In the genomic region with DNA sequence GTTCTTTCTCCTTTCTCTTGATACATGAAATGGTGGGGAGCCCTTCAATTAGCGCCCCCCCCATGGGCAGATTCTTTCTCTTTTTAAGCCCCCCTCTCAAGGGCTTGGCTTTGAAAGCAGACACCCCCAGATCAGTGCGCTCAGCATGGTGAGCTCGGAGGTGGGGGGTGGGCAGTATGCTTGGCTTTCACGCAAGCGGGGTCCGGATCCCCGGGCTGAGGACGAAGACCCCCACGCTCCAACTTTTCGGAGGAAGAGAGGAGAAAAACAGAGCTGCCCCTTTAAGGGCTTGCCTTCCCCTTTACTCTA, we compare ENCODE assay signal across 8 mouse cellular contexts. TPM values are rescaled to one million over a fixed set of nuclear protein-coding genes. Genes with fewer than 3 reads are reported as not detected.
DNase-seq lines count a peak whose midpoint lies in the region; ATAC-seq and TF ChIP-seq lines count a peak whose summit lies in the region.

No protein-coding gene starts in this region.

- peak overlapping the region; percentile 86 for H3K27ac ChIP-seq in lung, embryonic 16.5 days (ENCODE audit: low read length)
- peak overlapping the region; percentile 88 for H3K27ac ChIP-seq in forebrain, embryonic 15.5 days (replicated peaks)
- peak overlapping the region; percentile 79 for H3K27ac ChIP-seq in limb, embryonic 15.5 days
- H3K27ac ChIP-seq in small intestine, adult 2 months (ENCODE audit: insufficient read depth, low read depth, low read length), result 0 out of 2 replicates have a peak overlapping the region, but pooled peaks have one; percentile 13

- no peaks in the 10 kb centered on the region for H3K27me3 ChIP-seq in lung, embryonic 16.5 days (ENCODE audit: control insufficient read depth, insufficient read depth, low read depth, low read length)
- no peaks in the 10 kb centered on the region for H3K27me3 ChIP-seq in forebrain, embryonic 15.5 days
- no peaks in the 10 kb centered on the region for H3K27me3 ChIP-seq in limb, embryonic 15.5 days
- peaks cover 3% of the 10 kb centered on the region; the same call in 1 of the 2 replicates for H3K27me3 ChIP-seq in small intestine, adult 2 months (ENCODE audit: control insufficient read depth, insufficient read depth, low read length)

- H3K4me1 ChIP-seq in lung, embryonic 16.5 days (replicated peaks; ENCODE audit: control insufficient read depth, insufficient read depth, low read length), result peaks cover 10% of the 10 kb centered on the region; the same call in 1 of the 2 replicates
- H3K4me1 ChIP-seq in forebrain, embryonic 15.5 days, result peaks cover 63% of the 10 kb centered on the region
- H3K4me1 ChIP-seq in limb, embryonic 15.5 days, result peaks cover 38% of the 10 kb centered on the region
- H3K4me1 ChIP-seq in small intestine, adult 2 months (ENCODE audit: control insufficient read depth, insufficient read depth, insufficient read length, low read length), result no peaks in the 10 kb centered on the region

- H3K9ac ChIP-seq in lung, embryonic 16.5 days (ENCODE audit: low read length), result peak overlapping the region; percentile 88
- peak overlapping the region; percentile 77 for H3K9ac ChIP-seq in forebrain, embryonic 15.5 days (replicated peaks)
- H3K9ac ChIP-seq in limb, embryonic 15.5 days, result peak overlapping the region; percentile 77; the same call in 1 of the 2 replicates

- DNase-seq in lung, postnatal 25 days (ENCODE audit: low spot score), result no peak
- DNase-seq in layer of hippocampus, postnatal 36 days, result no peak
- DNase-seq in kidney, postnatal 4 days, result no peak
- DNase-seq in thymus, postnatal 36 days, result no peak

- H3K9me3 ChIP-seq in lung, embryonic 16.5 days (ENCODE audit: control insufficient read depth, low read length), result no peaks in the 10 kb centered on the region
- no peaks in the 10 kb centered on the region for H3K9me3 ChIP-seq in forebrain, embryonic 15.5 days
- H3K9me3 ChIP-seq in limb, embryonic 15.5 days, result no peaks in the 10 kb centered on the region

- no peak; the same call in 1 of the 2 replicates for ATAC-seq in lung, embryonic 16.5 days (ENCODE audit: low read depth)
- ATAC-seq in forebrain, embryonic 15.5 days (replicated peaks), result no peak
- ATAC-seq in limb, embryonic 15.5 days (ENCODE audit: insufficient number of reproducible peaks, low FRiP score, low TSS enrichment, low read depth), result peak; percentile 16; the same call in 1 of the 2 replicates

- no peak for TF ChIP-seq POLR2A in small intestine, adult 2 months (IDR thresholded peaks at IDR 0.05; ENCODE audit: low read depth, low read length)

- H3K36me3 ChIP-seq in lung, embryonic 16.5 days (ENCODE audit: control insufficient read depth, insufficient read depth, low read length), result no peaks in the 10 kb centered on the region
- H3K36me3 ChIP-seq in forebrain, embryonic 15.5 days, result no peaks in the 10 kb centered on the region
- no peaks in the 10 kb centered on the region for H3K36me3 ChIP-seq in limb, embryonic 15.5 days
- H3K36me3 ChIP-seq in small intestine, adult 2 months (ENCODE audit: control insufficient read depth, insufficient read depth, low read length), result no peaks in the 10 kb centered on the region

- peak overlapping the region; percentile 82 for H3K4me3 ChIP-seq in lung, embryonic 16.5 days (ENCODE audit: low read length)
- peak overlapping the region; percentile 75 for H3K4me3 ChIP-seq in forebrain, embryonic 15.5 days
- peak overlapping the region; percentile 72 for H3K4me3 ChIP-seq in limb, embryonic 15.5 days
- peak overlapping the region; percentile 77 for H3K4me3 ChIP-seq in small intestine, adult 2 months (ENCODE audit: low read depth, low read length)

- 0% methylated on average over 10 of the region's 10 CpGs for WGBS in lung, embryonic 16.5 days
- under 1% methylated on average over 9 of the region's 10 CpGs for WGBS in forebrain, embryonic 15.5 days
- under 1% methylated on average over 10 of the region's 10 CpGs for WGBS in limb, embryonic 15.5 days
- 6% methylated on average over 10 of the region's 10 CpGs for WGBS in small intestine, adult 2 months

- H3K4me2 ChIP-seq in lung, embryonic 16.5 days (ENCODE audit: low read depth, low read length), result peak overlapping the region; percentile 71
- peak overlapping the region; percentile 90 for H3K4me2 ChIP-seq in forebrain, embryonic 15.5 days (replicated peaks)
- peak overlapping the region; percentile 82 for H3K4me2 ChIP-seq in limb, embryonic 15.5 days

- no peak for TF ChIP-seq CTCF in small intestine, adult 2 months (IDR thresholded peaks at IDR 0.05; ENCODE audit: extremely low read depth, insufficient read length, insufficient replicate concordance, low read depth, low read length)

RNA-seq across cellular contexts. Expression of a gene that starts 0.2 kb away (rescaled TPM):
- 15.3 and 15.8 TPM in 2 replicates for polyA plus RNA-seq in lung, embryonic 16.5 days (2015; fragmentation: Nextera tagmentation; extraction: Ambion mirVana)
- polyA plus RNA-seq in forebrain, embryonic 15.5 days (2015; fragmentation: Nextera tagmentation; extraction: Ambion mirVana), result 10.1 and 11.6 TPM in 2 replicates
- polyA plus RNA-seq in limb, embryonic 15.5 days (2015; fragmentation: Nextera tagmentation; extraction: Ambion mirVana), result 6.9 and 8.1 TPM in 2 replicates
- polyA plus RNA-seq in small intestine, adult 2 months (2012; rRNA removed), result 3.2 and 5.8 TPM in 2 replicates
- total RNA-seq in layer of hippocampus, postnatal 36 days (2021), result 10 to 100 TPM; 15.4 to 27.4 TPM

Comparison
In these comparisons a context has a peak if more than half of its experiments do, and no peak if none do; other contexts are left out.
1. H3K27ac ChIP-seq: peak in every context shown above with its lines; median percentile 88 in forebrain, embryonic 15.5 days; 86 in lung, embryonic 16.5 days; 79 in limb, embryonic 15.5 days; 13 in small intestine, adult 2 months.